Mouse (Mus musculus) CD4-positive helper T cell, adult 2 months (primary cell): ENCODE data around the gene Faf1.
A peak's percentile ranks its signal among the peaks of the same experiment; 100 is the strongest.
"Not testable (repeated sequence)": the region's sequence is repeated elsewhere in the genome, so short reads cannot be mapped to it uniquely, and the experiment has no call there.

ENCODE experiments used
- DNase-seq: peaks from one replicate; pipeline ENCODE4 v3.0.0-alpha.2; 2012; ENCODE audit warnings: low read depth, missing footprints, low spot score

Faf1 gene

DNA sequence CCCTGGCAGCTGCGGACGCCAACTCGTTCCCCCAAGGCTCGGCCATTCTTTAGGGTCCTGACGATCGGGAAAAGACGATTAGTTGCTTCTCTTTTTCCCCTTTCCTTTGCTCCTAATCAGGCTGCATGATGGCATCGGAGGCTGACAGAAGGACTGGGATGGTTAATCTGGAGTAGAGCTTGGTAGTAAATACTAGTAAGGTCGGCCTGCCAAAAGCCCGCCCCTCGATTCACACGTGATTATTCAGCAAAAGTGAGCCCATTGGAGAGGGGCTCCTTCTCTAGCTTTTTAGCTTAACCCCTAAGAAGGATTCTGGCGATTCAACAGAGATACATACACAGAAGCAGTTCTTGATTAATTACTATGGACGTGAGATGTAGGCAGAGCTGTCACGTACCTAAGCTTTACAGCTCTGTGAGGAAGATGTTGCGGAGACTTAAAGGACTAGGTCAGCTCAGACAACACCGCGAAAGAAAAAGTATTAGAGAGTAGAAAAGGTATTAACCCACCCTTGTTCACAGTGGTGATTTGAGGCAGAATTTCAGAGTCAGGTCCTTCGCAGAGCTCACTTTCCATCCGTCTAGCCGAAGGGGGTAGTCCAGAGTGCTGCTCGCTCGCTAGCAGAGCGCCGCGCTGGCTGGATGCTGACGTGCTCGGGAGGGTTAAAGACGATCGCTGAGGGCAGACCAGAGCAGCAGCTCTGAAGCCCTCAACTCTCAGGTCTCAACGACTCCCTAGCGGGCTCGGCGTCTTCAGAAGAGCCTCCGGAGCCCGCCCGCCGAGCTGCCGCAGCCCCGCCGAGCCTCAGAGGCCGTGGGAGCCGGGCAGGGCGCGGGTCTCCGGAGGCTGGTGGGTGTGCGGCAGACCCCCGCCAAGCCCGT is 11.0 kb upstream of the Faf1 start:
- DNase-seq = peak; percentile 74

DNA sequence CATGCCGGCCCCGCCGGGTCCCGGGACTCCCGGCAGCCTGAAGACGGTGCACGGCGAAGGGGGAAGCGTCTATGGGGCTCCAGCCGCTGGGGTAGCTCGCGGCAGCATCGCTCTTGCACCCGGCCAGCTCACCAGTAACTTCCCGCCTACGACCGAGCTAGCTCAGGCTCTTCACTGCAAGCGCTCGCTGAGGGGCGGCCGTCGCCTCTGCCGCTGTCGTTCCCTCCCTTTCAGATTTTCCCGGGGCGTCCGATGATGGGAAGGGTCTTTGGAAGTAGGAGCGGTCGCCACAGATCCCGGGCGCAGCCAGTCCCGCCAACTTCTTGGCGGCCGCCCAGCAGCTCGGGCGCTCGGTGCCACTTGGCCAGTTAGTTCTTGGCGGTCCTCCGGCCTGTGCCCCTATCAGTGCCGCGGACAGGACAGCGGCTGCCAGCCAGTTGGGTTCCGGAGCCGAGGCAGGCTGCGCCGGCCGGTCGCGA is 10.4 kb upstream of the Faf1 start:
- DNase-seq = peak; percentile 66

DNA sequence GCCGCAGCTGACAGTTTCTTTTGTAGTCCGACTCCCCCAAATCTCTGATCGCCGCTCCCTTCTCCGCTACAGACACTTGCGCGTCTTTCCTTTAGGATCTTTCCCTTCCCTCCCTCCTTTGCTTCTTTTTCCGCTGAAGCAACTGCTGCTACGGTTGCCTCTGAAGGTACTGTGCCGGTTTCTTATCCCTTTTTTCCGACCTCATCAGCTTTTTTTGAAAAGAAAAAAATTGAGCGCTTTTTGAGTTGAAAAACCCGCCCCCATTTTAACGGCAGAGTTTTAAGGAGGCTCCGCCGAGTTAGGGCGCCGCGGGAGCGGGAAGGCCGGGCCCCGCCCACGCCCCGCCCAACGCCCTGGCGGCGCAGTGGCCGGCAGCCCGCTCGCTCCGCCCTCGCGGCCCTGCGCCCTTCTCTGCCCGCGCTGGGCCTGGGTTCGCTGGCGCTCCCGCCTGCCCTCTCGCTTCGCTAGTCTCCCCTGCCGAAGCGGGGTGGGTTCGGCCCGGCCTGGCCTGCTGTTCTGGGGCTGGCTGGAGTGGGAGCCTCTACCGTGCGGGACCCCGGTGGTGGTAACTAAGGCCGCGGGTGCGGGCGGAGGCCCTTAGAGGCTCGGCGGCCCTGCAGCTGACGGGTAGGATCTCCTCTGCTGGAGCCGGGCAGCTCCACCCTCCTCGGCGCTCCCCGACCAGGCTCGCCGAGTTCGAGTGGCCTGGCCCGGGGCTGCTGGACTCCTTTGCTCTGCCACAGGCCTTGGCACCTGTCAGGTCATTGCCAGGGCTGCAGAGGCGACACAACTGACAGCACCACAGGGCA is 9.7 kb upstream of the Faf1 start, which contains the start of gene Cdkn2c:
Cdkn2c (minus strand) TSS at position 729 of the 809 bp plus-strand sequence.
- peak; percentile 89 for DNase-seq

DNA sequence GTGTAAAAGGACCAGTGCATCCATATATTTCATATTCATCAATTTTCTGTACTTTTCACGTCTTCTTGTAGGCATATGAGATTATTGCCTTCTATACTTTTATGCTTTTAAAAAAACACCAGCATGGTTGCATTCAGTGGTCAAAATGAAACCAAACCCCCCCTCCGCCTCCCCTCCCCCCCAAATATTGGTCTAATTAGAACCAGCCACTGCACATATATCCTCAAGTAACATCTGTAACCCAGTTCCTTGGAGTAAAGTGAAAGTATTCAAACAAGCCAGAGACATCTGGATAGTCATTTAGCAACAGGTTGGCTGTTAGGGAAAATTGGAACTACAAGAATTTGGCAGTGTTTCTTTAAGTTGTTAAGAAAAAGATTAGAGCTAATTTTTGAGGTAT is 8.9 kb upstream of the Faf1 start:
- DNase-seq = no peak

DNA sequence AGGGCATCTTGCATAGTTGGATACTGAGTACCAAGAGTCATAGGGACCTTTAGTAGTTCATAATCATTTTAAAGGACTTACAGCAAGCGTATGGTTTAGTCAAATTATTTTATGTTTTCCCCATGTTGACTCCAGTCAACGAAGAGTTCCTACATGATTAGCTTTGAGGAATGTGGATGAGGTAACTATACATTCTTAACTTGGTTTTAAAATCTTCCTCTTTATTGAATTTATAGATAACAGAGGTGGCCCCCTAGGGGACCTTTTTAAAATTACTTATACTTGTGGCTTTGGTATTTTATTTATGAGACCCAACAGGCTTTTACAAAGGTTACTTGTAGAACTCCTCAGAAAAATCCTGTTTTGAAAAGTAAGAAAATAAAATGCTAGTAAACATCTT is 6.2 kb upstream of the Faf1 start:
- peak; percentile 59 for DNase-seq

DNA sequence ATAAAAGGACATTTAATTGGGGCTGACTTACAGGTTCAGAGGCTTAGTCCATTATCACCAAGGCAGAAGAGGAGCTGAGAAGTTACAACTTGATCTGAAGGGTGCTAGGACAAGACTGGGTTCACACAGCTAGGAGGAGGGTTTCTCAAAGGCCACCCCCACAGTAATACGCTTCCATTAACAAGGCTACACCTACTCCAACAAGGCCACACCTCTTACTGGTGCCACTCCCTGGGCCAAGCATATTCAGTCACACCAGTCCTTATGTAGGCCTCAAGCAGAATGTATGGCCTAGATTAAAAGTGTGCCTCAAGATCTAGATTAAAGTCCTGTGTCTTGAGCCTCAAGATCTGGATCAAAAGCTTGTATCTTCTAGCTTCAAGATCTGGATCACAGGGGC is 4.4 kb upstream of the Faf1 start:
- no peak for DNase-seq

DNA sequence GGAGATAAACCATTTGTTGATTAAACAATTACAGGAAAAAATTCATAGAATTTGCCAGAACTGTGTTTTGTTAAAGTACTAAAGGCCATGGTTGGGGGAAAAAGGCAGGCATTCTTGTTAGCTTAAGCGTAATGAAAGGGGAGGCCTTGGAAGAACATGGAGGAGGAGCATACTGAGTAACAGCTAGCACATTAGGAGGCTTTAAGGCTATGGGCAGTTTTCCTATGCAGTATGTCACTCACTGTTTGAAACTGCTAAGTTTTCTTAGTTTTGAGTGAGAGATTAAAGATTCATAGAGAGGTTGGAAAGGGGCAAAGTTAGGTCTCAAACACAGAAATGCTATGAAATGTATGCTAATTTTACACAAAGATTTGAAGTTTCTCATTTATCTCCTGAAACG is 2.3 kb upstream of the Faf1 start:
- no peak for DNase-seq

DNA sequence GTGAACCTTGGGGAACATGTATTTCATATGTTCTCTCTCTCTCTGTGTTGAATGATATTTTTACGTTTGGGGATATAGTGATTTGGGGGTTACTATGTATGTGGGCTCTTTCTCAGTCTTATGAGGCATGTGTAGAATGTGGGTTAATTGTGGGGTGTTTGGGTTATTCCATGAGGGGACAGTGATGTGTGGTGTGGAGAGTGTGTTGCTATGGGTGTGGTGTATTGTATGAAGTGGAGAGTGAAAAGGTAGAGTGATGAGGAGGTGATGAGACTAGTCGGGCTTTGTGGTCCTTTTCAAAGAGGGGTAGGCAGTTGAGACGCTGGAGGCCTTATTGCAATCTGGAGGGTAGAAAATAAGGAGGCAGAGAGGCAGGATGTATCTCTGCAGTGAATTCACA is 833 bp downstream of the Faf1 start:
- DNase-seq = no peak

DNA sequence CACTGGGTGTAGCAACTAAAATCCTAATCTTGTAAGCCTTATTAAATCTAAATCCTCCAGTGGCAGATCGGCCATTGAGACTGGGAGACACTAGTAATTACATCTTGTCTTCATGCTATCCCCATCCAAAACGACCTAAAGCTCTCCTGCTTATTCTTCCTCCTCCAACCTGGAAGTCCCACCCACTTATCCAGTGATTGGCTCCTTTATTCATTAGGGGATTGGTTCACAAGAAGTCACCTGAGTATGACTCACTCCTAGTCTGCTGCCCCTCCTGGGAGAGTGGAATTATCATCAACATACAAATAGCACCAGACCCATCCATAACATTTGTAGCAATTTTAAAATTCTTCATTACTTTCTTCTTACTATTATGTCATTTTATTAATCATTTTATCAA is 7.2 kb downstream of the Faf1 start:
- DNase-seq = no peak

DNA sequence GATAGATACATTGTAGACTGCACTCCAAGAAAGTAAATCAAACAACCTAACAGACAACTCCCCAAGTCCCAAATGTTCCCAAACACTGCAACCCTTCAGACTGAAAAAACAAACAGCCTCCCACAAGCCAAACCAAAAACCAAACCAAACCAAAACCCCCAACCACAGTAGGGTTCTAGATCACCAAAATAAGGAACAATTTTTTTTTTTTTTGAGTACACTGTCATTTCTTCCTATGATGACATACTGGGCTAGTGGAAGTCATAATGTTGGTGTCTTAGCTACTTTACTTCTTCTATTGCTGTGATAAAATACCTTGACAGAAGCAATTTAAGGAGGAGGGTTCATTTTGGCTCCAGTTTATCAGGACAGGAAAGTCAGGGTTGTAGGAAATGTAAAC is 16.3 kb downstream of the Faf1 start:
- no peak for DNase-seq

DNA sequence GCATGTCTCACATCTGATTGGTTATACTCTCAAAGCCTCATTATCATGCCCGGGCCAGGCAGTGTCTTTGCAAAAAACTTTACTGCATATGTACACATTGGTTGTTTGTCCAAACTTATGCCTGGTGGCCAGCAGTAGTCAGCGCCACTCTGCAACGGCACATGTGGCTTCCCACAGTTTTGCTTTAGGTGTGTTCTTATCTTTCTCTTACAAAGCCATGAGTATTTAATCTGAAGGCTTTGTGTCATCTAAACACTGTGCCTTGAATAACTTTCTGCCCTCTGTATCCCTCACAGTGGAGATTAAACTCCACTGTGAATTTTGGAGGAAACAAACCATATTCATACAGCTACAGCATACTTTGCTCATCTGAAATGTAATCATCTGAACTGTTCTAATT is 24.3 kb downstream of the Faf1 start:
- not testable (repeated sequence) for DNase-seq

DNA sequence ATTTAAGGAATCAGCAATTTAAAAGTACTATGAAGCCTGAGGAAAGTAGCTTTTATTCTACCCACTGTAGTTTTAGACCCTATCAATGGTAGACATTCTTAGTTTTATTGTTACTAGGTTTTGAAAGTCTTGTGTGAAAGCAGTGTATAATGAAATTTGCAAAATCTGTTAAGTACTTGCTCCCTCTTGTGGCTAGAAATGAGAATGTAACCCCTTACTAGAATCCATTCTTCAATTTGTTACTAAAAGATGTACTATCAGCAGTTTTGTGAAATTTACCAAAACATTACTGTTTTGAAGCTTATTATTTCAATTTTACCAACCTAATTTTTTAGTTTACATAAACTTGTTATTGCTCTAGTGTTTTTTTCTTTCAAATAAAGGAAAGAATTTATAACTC is 27.2 kb downstream of the Faf1 start:
- peak; percentile 50 for DNase-seq

DNA sequence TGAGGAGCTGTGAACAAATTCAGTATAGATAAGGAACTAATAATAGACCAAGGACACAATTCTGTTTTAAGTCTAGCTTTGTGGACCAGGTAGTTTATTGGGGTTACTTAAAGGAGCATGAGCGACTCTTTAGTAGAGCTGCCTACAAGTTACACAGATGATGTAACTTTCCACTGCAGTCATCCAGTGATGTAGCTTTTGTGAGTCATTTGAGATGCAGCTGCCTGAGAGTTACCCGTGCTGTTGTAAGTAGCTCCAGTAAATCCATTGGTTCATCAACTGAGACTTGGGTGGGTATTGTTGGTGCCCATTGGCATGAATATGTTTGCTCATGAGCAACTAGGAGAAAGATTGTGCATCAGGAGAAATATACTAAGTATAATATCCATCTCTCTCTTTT is 29.0 kb downstream of the Faf1 start:
- DNase-seq = no peak

DNA sequence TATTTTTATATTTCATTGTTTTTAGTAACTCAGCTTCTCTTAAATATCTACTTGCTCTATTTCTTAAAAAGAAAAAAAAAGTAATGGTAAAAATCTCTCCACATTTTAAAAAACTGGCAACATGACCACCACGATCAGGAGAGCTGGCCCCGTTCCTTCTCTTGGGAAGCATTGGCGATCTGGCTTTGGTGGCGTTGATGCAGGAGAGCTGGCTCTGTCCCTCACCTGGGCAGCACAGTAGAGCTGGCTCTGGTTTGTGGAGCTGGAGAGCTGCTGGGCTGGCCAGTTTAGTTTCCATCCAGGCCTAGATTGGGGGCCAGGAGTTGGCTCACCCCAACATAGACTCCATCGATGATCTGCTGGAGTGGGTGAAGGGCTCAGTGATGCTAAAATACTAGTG is 42.9 kb downstream of the Faf1 start:
- DNase-seq = no peak

DNA sequence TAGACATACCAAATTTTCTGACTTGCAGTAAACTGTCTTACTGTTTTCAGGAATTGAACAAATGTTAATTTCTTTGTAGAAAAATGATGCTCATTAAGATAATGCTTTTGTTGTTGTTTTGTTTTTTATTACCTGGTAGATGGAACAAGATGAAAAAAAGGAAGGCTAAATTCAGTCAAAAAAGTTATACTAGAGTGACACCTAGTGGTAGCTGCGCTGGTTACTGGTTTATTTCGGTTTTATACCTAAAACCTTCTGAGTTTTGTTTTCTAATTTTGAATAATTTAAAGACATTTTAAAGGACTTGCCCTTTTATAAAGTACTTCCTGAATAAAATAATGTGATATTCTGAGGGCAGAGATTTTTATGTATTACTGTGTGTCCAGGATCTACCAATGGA is 52.9 kb downstream of the Faf1 start:
- peak; percentile 63 for DNase-seq

DNA sequence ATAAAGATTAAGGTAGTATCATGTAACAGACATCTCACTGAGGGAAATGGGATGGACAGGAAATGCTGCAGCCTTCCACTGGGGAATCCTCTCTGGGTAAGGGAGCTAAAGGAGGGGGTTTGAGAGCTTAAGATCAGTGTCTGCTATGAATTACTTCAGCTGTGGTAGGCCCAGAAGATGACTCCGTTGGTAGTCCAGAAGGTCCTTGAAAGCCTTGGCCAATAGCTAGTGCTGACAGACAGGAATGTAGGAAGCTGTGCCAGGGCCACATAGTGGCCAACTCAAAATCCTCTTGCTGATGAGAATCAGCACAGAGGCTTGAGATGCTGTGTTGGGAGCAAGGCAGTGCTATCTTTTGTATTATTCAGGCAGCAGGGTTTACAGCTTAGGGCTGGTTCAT is 59.4 kb downstream of the Faf1 start:
- DNase-seq = no peak

DNA sequence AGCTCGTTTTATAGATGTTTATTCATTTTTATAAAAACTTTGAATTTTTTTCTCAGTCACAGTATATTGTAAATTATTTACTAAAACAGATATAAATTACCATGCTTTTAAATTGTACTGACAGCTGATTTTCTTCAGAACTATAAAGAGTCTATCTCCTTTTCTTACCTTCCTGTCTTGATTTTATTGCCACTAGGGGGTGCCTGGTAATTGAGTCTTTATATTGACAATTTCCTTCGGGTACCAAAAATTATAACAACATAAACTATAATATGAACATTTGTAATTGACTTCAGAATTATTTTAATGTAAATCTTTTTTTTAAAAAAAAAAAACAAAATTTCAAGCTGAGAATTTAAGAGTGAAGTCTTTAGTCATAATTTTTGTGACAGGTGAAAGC is 67.6 kb downstream of the Faf1 start:
- DNase-seq = no peak

DNA sequence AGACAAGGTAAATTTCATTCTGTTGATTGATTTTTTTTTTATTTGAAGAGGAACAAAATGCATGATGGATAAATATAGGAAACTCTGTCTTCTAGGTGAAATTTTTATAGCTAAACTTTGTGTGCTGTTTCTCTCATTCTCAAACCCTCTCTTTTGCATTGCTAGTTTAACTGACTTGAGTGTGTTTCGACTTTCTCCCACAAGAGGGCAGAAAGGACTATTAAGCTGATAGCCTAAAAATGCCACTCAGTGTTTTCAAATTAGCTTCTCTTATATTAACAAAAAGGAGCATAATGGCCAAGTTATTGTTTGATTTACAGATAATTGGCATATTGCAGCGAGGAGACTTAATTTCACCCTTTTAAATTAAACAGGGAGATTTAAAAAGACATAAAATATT is 82.6 kb downstream of the Faf1 start:
- peak; percentile 46 for DNase-seq

DNA sequence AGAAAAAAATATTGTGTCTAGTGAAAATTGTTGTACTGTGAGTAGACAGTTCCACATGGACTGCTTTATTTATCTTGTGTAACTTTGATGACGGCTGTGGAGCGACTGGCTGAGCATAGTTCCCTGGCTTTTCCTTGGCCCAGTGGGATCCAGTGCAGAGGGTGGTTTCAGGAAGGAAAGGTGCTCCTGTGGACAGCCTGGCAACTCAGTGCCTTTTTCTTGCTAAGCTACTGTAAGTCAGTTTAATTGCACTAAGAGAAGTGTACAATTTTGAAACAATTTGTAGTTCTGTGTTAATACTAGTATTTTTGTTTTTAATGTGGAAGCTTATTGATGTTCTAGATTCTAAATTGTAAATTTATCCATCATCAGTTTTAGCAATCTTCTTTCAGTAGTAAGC is 83.5 kb downstream of the Faf1 start:
- DNase-seq = no peak

DNA sequence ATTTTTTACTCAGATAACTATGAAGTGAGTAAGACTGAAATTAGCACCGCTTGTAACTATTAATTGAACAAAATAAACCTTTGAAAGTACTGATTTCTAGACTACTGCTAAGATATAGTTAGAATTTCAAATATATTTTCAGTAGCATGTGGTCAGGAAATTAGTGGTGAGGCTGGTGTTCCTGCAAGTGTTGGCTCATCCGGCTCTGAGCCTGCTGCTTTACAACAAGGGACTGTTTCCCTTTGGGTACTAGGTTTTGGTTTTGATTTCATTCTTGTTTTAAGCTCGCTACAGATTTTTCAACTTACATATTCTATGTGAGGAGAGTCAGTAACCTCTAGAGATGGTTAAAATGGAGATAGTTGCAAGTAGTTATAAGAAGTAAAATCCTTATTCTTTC is 84.1 kb downstream of the Faf1 start:
- peak; percentile 67 for DNase-seq

DNA sequence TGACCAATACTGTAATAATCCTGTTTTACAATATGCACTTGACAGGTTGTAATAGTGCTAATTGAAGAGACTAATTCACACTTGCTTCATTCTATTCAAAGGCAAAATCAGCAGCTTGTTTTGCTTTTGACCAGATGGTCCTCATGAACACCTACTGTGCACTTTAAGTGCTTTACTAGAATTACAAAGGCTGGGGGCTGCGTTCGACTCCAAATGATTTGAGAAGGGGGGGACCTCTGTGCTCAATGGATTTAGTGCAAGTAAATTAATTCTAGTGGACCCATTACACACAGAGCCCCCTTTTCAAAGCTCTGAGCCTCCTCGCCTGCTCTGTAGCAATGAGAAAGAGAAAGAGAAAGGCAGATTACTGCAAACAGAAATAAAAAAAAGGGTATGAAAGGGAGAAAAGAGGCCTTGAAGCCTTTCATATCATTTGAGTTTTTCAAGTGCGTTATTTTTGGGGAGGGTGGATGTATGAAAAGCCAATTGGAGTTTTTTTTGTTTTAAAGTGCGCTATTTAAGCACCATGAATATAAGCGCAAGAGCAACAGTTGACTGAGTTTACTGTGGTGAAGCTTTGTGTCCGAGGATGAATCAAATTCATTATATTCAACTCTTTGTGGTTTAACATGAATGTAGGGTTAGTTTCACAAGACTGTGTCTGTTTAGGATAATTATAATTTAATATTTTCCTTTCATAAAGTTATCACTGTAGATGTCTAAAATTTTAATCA is 86.5 kb downstream of the Faf1 start:
- no peak for DNase-seq

DNA sequence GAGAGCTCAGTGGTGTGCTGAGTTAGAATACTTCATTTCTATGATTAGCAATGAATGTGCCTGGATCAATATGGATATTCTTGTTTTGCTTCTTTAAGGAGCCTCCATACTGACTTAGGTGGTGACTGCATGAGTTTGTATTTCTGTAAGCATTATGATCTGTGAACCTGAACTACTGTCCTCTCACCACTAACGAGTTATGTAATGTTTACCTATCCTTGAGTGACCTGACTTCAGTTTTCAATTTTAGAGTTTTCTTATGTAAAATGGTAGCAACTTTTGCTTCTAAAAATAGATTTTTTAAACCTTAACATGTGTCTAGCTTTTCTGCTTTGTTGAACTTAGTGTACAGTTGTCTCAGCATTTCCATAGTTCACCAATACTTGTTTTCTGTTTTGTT is 92.7 kb downstream of the Faf1 start:
- DNase-seq = no peak
